Mouse (Mus musculus): Measurements from ENCODE around the gene Cyp2a4. TPM values are rescaled to one million over a fixed set of nuclear protein-coding genes. Genes with fewer than 3 reads are reported as not detected.
"Not testable (repeated sequence)": the region's sequence is repeated elsewhere in the genome, so short reads cannot be mapped to it uniquely, and the experiment has no call there.

Cyp2a4 gene
- not detected in 2 replicates for polyA plus RNA-seq (2016; fragmentation: Nextera tagmentation; extraction: Ambion mirVana)

- H3K4me1 ChIP-seq; H3K36me3 ChIP-seq (replicated peaks); H3K27ac ChIP-seq; DNase-seq (ENCODE audit: extremely low spot score, low spot score); H3K4me3 ChIP-seq; H3K27me3 ChIP-seq (ENCODE audit: poor library complexity, severe bottlenecking): not testable (repeated sequence)
- WGBS: 60% methylated on average over 2 of the region's 2 CpGs
- H3K9me3 ChIP-seq: peaks cover 40% of the 10 kb centered on the region
These were observed at the start of gene Cyp2a4 for GRCm38 (mm10) chr7:26306926-26307325. Gene Cyp2a4, plus strand, starts transcription at chr7:26307169.

GRCm38 (mm10) chr7:26260034-26260433 is 46.9 kb upstream of the Cyp2a4 start, which contains the start of gene Vmn1r184:
Gene Vmn1r184, plus strand, starts transcription at chr7:26260334.
- not testable (repeated sequence) for DNase-seq (ENCODE audit: extremely low spot score, low spot score); H3K27ac ChIP-seq; H3K4me3 ChIP-seq; H3K4me1 ChIP-seq; H3K36me3 ChIP-seq (replicated peaks); H3K27me3 ChIP-seq (ENCODE audit: poor library complexity, severe bottlenecking); H3K9me3 ChIP-seq
- 91% methylated on average over 1 of the region's 1 CpGs for WGBS

- H3K4me3 ChIP-seq; H3K4me1 ChIP-seq; H3K36me3 ChIP-seq (replicated peaks); H3K27ac ChIP-seq; H3K27me3 ChIP-seq (ENCODE audit: poor library complexity, severe bottlenecking); DNase-seq (ENCODE audit: extremely low spot score, low spot score): not testable (repeated sequence)
- 87% methylated on average over 8 of the region's 8 CpGs for WGBS
- peaks cover 20% of the 10 kb centered on the region for H3K9me3 ChIP-seq
These were observed 3.4 kb upstream of the Cyp2a4 start for GRCm38 (mm10) chr7:26303429-26304166.

GRCm38 (mm10) chr7:26311786-26312185 is 4.8 kb downstream of the Cyp2a4 start:
- not testable (repeated sequence) for H3K27ac ChIP-seq; H3K4me3 ChIP-seq; DNase-seq (ENCODE audit: extremely low spot score, low spot score); H3K36me3 ChIP-seq (replicated peaks); H3K4me1 ChIP-seq; H3K27me3 ChIP-seq (ENCODE audit: poor library complexity, severe bottlenecking)
- WGBS: 93% methylated on average over 4 of the region's 4 CpGs
- peaks cover 44% of the 10 kb centered on the region for H3K9me3 ChIP-seq

- H3K36me3 ChIP-seq (replicated peaks); DNase-seq (ENCODE audit: extremely low spot score, low spot score); H3K27me3 ChIP-seq (ENCODE audit: poor library complexity, severe bottlenecking); H3K4me1 ChIP-seq; H3K4me3 ChIP-seq; H3K27ac ChIP-seq: not testable (repeated sequence)
- 87% methylated on average over 2 of the region's 2 CpGs for WGBS
- H3K9me3 ChIP-seq: peaks cover 30% of the 10 kb centered on the region; the same call in 1 of the 2 replicates
These were observed 8.2 kb downstream of the Cyp2a4 start for GRCm38 (mm10) chr7:26315194-26315593.

GRCm38 (mm10) chr7:26315809-26316208 is 8.8 kb downstream of the Cyp2a4 start:
- H3K27ac ChIP-seq; DNase-seq (ENCODE audit: extremely low spot score, low spot score); H3K36me3 ChIP-seq (replicated peaks); H3K4me1 ChIP-seq; H3K4me3 ChIP-seq; H3K27me3 ChIP-seq (ENCODE audit: poor library complexity, severe bottlenecking): not testable (repeated sequence)
- WGBS: 85% methylated on average over 4 of the region's 4 CpGs
- H3K9me3 ChIP-seq: peaks cover 26% of the 10 kb centered on the region; the same call in 1 of the 2 replicates

GRCm38 (mm10) chr7:26320361-26320760 is 13.4 kb downstream of the Cyp2a4 start:
- H3K36me3 ChIP-seq (replicated peaks); H3K27ac ChIP-seq; H3K27me3 ChIP-seq (ENCODE audit: poor library complexity, severe bottlenecking); DNase-seq (ENCODE audit: extremely low spot score, low spot score); H3K4me1 ChIP-seq; H3K4me3 ChIP-seq: not testable (repeated sequence)
- WGBS: 69% methylated on average over 3 of the region's 3 CpGs
- H3K9me3 ChIP-seq: peaks cover 13% of the 10 kb centered on the region; the same call in 1 of the 2 replicates

- not testable (repeated sequence) for H3K36me3 ChIP-seq (replicated peaks); H3K27me3 ChIP-seq (ENCODE audit: poor library complexity, severe bottlenecking); H3K4me1 ChIP-seq; H3K4me3 ChIP-seq; DNase-seq (ENCODE audit: extremely low spot score, low spot score); H3K27ac ChIP-seq
- H3K9me3 ChIP-seq: peaks cover 19% of the 10 kb centered on the region; the same call in 1 of the 2 replicates
These were observed 43.2 kb downstream of the Cyp2a4 start for GRCm38 (mm10) chr7:26350177-26350576.

- not testable (repeated sequence) for H3K4me1 ChIP-seq; H3K27me3 ChIP-seq (ENCODE audit: poor library complexity, severe bottlenecking); DNase-seq (ENCODE audit: extremely low spot score, low spot score); H3K36me3 ChIP-seq (replicated peaks); H3K4me3 ChIP-seq; H3K27ac ChIP-seq
- H3K9me3 ChIP-seq: peaks cover 21% of the 10 kb centered on the region; the same call in 1 of the 2 replicates
- WGBS: 81% methylated on average over 3 of the region's 3 CpGs
These were observed 45.3 kb downstream of the Cyp2a4 start for GRCm38 (mm10) chr7:26352258-26352657.

GRCm38 (mm10) chr7:26356719-26357118 is 49.8 kb downstream of the Cyp2a4 start:
- DNase-seq (ENCODE audit: extremely low spot score, low spot score); H3K4me3 ChIP-seq; H3K27ac ChIP-seq; H3K4me1 ChIP-seq; H3K36me3 ChIP-seq (replicated peaks); H3K27me3 ChIP-seq (ENCODE audit: poor library complexity, severe bottlenecking): not testable (repeated sequence)
- 93% methylated on average over 6 of the region's 6 CpGs for WGBS
- peaks cover 33% of the 10 kb centered on the region; the same call in 1 of the 2 replicates for H3K9me3 ChIP-seq

Other genes with a start within 250 kb of the Cyp2a4 start
- not detected in 2 replicates for gene Cyp2b13, start 245.7 kb upstream of the Cyp2a4 start, polyA plus RNA-seq (2016; fragmentation: Nextera tagmentation; extraction: Ambion mirVana)
- gene Cyp2b9, start 133.8 kb upstream of the Cyp2a4 start, polyA plus RNA-seq (2016; fragmentation: Nextera tagmentation; extraction: Ambion mirVana): not detected in 2 replicates
- not detected in 2 replicates for gene Vmn1r184, start 46.8 kb upstream of the Cyp2a4 start, polyA plus RNA-seq (2016; fragmentation: Nextera tagmentation; extraction: Ambion mirVana)
- gene Nlrp9c, start 96.5 kb downstream of the Cyp2a4 start, polyA plus RNA-seq (2016; fragmentation: Nextera tagmentation; extraction: Ambion mirVana): not detected in 2 replicates
- gene Nlrp4a, start 127.9 kb downstream of the Cyp2a4 start, polyA plus RNA-seq (2016; fragmentation: Nextera tagmentation; extraction: Ambion mirVana): not detected in 2 replicates
- gene Nlrp9a, start 227.9 kb downstream of the Cyp2a4 start, polyA plus RNA-seq (2016; fragmentation: Nextera tagmentation; extraction: Ambion mirVana): not detected in 2 replicates

Data from forebrain, embryonic 10.5 days (tissue).